Mouse (Mus musculus): ENCODE data around the gene Hemk1. TPM values are rescaled to one million over a fixed set of nuclear protein-coding genes. Genes with fewer than 3 reads are reported as not detected.

Hemk1 gene
- total RNA-seq, 2 experiments from 2014 or later = 22.3 to 22.6 TPM

GRCm38 (mm10) chr9:107344027-107344426, 5.9 kb upstream of the Hemk1 start:
- intact Hi-C loops (cut with DNase I) = no loop called here
- DNase-seq = no peak

DNA sequence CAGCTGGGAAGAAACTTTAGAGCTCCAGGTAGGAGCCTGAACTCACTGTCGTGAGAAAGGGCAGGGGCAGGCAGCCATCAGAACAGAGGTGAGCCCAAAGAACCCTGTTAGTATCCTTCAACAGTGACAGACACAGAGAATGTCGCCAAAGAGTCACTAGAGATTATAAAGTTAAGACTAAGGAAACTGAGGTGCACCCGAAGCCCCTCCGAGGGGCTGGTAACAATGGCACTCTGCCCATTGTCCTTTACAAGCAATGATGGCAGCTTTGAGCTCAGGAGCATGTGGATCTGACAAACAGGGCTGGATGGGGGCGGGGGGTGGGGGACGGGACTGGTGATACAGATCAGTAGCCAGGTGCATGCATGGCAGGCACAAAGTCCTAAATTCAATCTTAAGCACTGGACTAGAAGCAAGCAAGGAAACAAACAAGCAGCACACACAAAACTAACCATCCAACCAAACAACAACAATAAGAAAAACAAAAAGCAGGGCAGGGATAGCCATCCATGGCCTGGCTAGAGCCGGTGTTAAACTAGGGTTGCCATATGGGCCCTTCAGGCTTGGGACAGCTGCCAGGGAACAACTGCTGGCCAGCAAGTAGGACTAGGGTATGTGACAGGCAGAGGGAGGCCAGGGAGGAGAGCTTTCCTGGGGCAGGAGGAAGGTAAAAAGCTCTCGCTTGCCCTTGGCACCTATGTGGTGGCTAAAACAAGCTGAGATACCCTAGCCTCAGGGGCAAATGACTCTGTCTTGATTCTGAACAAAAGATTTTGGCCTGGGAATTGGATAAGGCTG, 5.2 kb upstream of the Hemk1 start:
- intact Hi-C loops (cut with DNase I) = no loop called here
- DNase-seq = no peak

GRCm38 (mm10) chr9:107342201-107342709, 4.1 kb upstream of the Hemk1 start:
- DNase-seq = no peak
- intact Hi-C loops (cut with DNase I) = no loop called here

GRCm38 (mm10) chr9:107340911-107341645, 2.9 kb upstream of the Hemk1 start:
- intact Hi-C loops (cut with DNase I) = no loop called here
- DNase-seq = no peak

DNA sequence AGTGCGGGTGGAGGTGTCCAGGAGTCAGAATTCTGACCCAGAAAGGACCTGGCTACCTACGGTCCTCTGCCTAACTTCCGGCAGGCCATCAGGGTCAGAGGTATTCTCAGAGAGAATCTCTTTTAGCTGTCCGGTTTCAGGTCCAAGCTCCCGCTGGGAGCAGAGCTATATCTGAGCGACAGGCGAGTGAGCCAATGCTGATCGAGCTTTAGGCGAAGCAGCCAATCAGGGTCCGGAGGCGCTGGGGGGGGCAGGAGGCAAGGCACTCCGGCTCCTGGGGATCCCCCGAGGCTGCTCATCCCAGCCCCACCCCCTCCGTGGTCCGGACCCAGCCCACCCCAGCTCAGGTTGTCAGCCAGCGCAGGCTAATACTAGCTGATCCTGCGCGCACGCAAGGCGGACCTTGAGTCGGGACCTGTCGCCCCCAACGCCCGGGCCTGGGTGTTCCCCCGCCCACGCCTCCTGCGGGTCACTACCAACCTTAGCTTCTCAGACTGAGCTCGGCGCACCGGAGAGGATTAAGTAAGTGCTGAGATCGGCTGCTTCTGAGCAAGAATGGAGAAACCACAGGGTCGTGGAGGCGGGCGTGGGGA, 2.2 kb upstream of the Hemk1 start, which contains the start of gene 6430571L13Rik:
Gene 6430571L13Rik, plus strand, starts transcription at position 336 of the 593 bp plus-strand sequence.
- DNase-seq = peak; percentile 93 to 95
- intact Hi-C loops (cut with DNase I) = no loop called here

DNA sequence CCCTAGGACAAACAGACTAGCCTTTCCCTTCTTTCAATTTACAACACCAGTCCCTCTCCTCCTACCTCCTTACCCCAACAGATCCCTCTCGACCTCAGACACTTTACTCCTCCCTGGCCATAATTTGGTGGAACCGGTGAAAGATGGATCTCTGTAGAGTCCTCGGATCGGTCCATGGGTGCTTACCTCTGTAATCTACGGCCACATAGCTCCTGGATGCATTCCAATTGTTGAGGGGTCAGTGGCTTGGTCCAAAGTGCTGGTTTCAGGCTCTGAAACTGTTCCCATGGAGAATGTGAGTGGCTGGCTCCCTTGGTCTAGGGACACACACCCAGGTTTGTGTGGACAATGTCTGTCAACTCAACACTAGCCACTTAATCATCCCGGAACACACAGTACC, 1.8 kb downstream of the Hemk1 start:
- DNase-seq = no peak
- intact Hi-C loops (cut with DNase I) = loop anchor here (1.0 to 5.0 kb wide), 4 partner anchors 42 to 649 kb away; partner anchors contain the start of gene Tex264

- peak; percentile 80 for DNase-seq
- intact Hi-C loops (cut with DNase I) = loop anchor here (1.0 to 5.0 kb wide), 4 partner anchors 42 to 649 kb away; partner anchors contain the start of gene Tex264
Measured at GRCm38 (mm10) chr9:107335909-107336308, 2.2 kb downstream of the Hemk1 start.

DNA sequence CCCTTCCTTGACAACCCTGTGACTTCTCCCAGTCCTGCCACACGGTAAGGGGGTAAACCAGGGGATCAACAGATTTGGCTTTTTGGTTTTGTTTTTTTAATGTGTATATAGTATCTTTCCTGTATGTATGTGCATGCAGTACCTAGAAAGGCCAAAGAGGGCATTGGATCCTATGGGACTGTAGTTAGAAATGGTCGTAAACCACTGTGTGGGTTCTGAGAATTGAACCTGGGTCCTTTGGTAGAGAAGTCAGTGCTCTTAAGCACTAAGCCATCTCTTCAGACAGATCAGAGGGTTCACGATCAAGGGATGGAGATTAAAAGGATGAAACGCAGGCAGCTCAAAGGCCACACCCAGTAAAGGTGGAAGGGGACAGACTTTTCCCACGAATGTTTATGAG, 3.1 kb downstream of the Hemk1 start:
- no peak for DNase-seq
- intact Hi-C loops (cut with DNase I) = loop anchor here (5.0 kb wide), 3 partner anchors 88 to 648 kb away; partner anchors contain the start of gene Tex264

DNA sequence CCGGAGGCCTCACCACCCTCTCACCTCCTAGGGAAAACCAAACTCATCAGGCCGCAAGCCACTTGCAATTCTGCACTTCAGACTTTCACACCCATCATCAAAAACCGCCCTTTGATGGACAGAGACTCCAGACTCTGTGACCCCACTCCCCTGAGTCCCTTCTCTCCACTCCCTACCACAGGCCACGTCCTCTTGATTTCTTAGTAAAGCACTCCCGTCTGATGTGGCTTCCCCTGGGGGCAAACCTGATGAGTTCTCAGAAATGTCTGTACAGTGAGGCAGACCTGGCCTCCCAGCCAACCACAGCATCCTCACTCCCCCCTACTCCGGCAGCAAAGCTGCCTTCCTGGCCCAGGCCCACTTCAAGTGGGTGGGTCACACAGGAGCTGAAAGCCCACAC, 3.8 kb downstream of the Hemk1 start:
- intact Hi-C loops (cut with DNase I) = no loop called here
- no peak for DNase-seq

DNA sequence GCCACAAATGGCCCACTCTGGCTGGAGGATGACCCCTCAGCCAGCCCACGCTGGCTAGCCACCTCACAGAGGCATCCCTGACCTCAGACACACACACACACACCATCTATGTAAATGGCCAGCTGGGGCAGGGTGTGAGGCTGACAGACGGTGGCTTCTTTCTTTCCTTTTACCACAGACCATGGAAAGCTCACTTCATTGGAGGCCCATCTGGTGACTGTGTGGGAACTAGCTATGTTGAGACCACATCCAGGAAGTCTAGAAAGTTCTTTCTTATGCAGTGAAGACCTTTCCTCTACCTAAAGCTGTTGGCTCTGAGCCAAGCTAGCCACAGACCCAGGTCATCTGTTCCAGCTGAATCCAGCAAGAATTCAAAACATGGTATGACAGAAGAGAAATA, 4.5 kb downstream of the Hemk1 start:
- DNase-seq = no peak
- intact Hi-C loops (cut with DNase I) = no loop called here

DNA sequence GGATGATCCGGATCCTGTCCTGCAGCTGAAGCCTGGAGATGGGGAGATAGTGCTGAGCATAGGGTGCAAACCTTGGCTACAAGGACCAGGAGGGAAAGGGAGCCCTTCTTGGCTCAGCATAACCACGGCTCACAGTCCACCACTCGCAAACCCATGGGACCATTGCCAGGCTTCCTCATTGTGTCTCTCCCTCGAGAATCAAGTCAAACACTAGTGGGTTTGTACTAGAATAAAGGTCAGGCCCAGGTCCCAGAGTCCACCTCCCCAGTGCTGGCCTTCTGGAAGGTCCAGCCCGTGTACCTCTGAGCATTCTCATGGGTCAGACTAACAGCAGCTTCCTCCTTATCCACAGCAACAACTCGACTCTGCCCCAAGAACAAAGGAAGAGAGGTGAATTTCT, 7.4 kb downstream of the Hemk1 start:
- no peak for DNase-seq
- intact Hi-C loops (cut with DNase I) = no loop called here

GRCm38 (mm10) chr9:107327879-107328620, 10.1 kb downstream of the Hemk1 start:
- intact Hi-C loops (cut with DNase I) = no loop called here
- DNase-seq = no peak

GRCm38 (mm10) chr9:107325904-107326303, 12.2 kb downstream of the Hemk1 start:
- intact Hi-C loops (cut with DNase I) = loop anchor here (2.0 kb wide), 1 partner anchor 25 kb away; no protein-coding TSS in a partner anchor
- peak; percentile 47 to 49 for DNase-seq

DNA sequence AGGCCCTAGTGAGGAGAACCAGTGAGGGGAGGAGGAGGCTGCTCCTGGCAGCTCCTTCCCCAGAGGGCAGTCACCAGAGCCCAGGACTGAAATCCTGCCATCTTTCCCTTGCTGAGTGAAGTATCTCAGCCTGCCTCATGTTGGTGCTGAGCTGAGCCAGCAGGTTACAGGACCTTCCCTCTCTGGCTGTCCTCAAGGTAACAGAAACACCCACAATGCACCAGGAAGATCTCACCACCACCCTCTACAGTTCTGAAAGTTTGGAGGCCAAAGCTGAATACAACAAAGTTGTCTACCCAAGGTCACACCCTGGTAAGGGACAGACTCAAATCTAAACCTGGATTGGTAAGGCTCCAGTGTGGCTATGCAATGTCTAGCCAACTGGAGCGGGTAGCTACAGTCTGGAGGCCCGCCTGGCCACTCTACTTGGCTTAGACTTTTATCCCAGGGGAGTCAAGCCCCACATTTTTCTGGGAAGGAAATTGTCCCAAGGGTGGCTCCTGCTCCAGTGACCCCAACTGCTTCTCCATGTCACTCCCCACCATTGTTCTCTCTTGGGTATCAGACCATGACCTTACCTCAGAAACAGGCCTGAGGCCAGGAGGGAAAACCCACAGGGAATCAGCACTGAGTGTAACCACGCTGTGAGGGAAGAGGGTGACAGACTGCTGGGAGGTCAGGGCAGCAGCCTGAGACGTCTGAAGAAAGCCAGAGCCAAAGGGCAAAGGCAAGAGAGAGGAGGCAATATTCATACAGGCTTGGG, 13.2 kb downstream of the Hemk1 start:
- intact Hi-C loops (cut with DNase I) = loop anchor here (2.0 kb wide), 1 partner anchor 24 kb away; no protein-coding TSS in a partner anchor
- peak in 1 of 2 experiments; percentile 39 for DNase-seq

DNA sequence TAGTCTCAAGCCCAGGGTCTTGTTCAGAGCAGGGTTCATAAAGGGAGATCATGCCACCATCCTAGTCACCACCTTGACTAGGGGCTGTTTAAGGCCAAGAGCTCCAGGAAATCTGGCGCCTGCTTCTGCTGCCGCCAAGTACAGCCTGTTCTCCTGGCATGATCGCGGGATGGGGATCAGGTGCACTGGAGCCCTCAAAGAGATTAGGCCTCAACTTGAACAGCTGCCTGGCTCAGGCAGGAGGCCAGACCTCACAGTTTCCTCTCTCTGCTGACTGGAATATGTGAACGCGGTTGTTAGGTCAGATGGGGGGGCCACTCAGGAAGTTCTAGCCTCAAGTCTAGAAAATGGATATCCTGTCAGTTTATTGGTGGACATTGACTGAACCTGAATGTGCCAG, 14.6 kb downstream of the Hemk1 start:
- intact Hi-C loops (cut with DNase I) = no loop called here
- DNase-seq = peak; percentile 83 to 85

- intact Hi-C loops (cut with DNase I) = no loop called here
- DNase-seq = no peak
Measured at GRCm38 (mm10) chr9:107322461-107323050, 15.6 kb downstream of the Hemk1 start.

DNA sequence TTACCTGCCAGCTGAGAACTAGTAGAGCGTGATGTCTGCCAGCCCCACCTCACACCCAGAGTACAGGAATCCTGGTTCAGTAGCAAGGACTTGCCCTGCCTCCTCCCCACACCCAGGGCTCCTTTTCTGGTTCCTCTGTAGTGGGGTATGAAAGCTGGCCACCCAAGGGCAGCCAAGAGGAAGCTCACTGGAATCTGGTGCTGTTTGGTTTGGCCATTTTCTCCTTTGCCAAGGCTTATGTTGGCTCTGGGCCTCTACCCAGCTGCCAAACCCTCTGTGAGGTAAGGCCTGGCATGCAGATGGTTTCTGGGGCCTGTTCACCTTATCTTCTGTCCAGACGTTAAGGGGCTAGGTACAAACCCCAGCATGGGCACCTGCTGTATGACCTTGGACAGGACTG, 22.4 kb downstream of the Hemk1 start:
- no peak for DNase-seq
- intact Hi-C loops (cut with DNase I) = no loop called here

GRCm38 (mm10) chr9:107313926-107314325, 24.2 kb downstream of the Hemk1 start:
- intact Hi-C loops (cut with DNase I) = no loop called here
- no peak for DNase-seq

Data from heart, postnatal 36 days (tissue).